Mouse (Mus musculus) embryonic facial prominence, embryonic 15.5 days (tissue): ENCODE results near the gene Slc45a1. TPM values are rescaled to one million over a fixed set of nuclear protein-coding genes. Genes with fewer than 3 reads are reported as not detected.
A peak's percentile ranks its signal among the peaks of the same experiment; 100 is the strongest.
"Not testable (repeated sequence)": the region's sequence is repeated elsewhere in the genome, so short reads cannot be mapped to it uniquely, and the experiment has no call there.

Source experiments
- ATAC-seq: fragments of 200-750 bp; cut with Nextera tagmentation; 2 replicates; pipeline ENCODE4 v1.8.0; 2017; ENCODE audit warnings: low read depth, moderate TSS enrichment; ENCODE audit not compliant: insufficient number of reproducible peaks, low FRiP score, low TSS enrichment
- H3K27ac ChIP-seq: fragments of 300-500 bp; sonication (generic); replicated peaks from 2 replicates; pipeline ENCODE4 v1.5.1; 2015; ENCODE audit warnings: mild to moderate bottlenecking, inconsistent platforms
- H3K27me3 ChIP-seq: fragments of 300-500 bp; sonication (generic); 2 replicates; pipeline ENCODE4 v1.6.1; 2015; ENCODE audit warnings: inconsistent platforms
- H3K36me3 ChIP-seq: fragments of 300-500 bp; sonication (generic); 2 replicates; pipeline ENCODE4 v1.6.1; 2015; ENCODE audit warnings: mild to moderate bottlenecking, inconsistent platforms
- H3K4me1 ChIP-seq: fragments of 300-500 bp; sonication (generic); 2 replicates; pipeline ENCODE4 v1.6.1; 2015; ENCODE audit warnings: inconsistent platforms
- H3K4me2 ChIP-seq: fragments of 300-500 bp; sonication (generic); replicated peaks from 2 replicates; pipeline ENCODE4 v1.6.1; 2015; ENCODE audit warnings: mild to moderate bottlenecking, inconsistent platforms
- H3K4me3 ChIP-seq: fragments of 300-500 bp; sonication (generic); replicated peaks from 2 replicates; pipeline ENCODE4 v1.5.1; 2015; ENCODE audit warnings: mild to moderate bottlenecking, inconsistent platforms
- H3K9ac ChIP-seq: fragments of 300-500 bp; sonication (generic); 2 replicates; pipeline ENCODE4 v1.6.1; 2015; ENCODE audit warnings: inconsistent platforms
- H3K9me3 ChIP-seq: fragments of 300-500 bp; sonication (generic); replicated peaks from 2 replicates; pipeline ENCODE4 v1.6.1; 2016; ENCODE audit warnings: inconsistent platforms
- WGBS: fragments of 180-500 bp; shearing (Covaris S2); methylation state at CpG from one replicate; pipeline ENCODE4 v1.1.7; 2015; 5-methylcytosine and 5-hydroxymethylcytosine counted together
- polyA plus RNA-seq: library from polyadenylated mRNA; unstranded; fragments of >200 nt; fragmentation: Nextera tagmentation; extraction: Ambion mirVana; gene quantifications from 2 replicates; pipeline ENCODE4 v1.2.1, GENCODE M21; 2015

Gene Slc45a1
- polyA plus RNA-seq, 1 experiment from 2014 or later = 0.76 TPM

DNA sequence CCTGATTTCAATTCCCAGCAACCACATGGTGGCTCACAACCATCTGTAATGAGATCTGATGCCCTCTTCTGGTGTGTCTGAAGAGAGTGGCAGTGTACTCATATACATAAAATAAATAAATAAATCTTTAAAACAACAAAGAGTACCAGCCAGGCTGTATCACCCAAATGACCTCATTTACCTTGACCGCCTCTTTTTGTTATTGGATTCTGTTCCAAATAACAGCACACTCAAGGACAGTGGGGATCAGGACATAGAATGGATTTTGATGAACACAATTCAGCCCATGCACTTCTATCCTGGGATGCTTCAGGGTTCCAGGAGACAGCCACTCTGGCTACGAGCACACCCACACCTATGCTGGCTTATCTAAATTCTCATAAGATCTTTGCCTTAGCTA is 51.5 kb downstream of the Slc45a1 start:
- H3K36me3 ChIP-seq, H3K4me2 ChIP-seq, H3K9ac ChIP-seq, H3K27ac ChIP-seq, H3K9me3 ChIP-seq, ATAC-seq, H3K4me3 ChIP-seq, H3K27me3 ChIP-seq: not testable (repeated sequence)
- 90% methylated on average over 2 of the region's 2 CpGs for WGBS
- peaks cover 32% of the 10 kb centered on the region for H3K4me1 ChIP-seq

DNA sequence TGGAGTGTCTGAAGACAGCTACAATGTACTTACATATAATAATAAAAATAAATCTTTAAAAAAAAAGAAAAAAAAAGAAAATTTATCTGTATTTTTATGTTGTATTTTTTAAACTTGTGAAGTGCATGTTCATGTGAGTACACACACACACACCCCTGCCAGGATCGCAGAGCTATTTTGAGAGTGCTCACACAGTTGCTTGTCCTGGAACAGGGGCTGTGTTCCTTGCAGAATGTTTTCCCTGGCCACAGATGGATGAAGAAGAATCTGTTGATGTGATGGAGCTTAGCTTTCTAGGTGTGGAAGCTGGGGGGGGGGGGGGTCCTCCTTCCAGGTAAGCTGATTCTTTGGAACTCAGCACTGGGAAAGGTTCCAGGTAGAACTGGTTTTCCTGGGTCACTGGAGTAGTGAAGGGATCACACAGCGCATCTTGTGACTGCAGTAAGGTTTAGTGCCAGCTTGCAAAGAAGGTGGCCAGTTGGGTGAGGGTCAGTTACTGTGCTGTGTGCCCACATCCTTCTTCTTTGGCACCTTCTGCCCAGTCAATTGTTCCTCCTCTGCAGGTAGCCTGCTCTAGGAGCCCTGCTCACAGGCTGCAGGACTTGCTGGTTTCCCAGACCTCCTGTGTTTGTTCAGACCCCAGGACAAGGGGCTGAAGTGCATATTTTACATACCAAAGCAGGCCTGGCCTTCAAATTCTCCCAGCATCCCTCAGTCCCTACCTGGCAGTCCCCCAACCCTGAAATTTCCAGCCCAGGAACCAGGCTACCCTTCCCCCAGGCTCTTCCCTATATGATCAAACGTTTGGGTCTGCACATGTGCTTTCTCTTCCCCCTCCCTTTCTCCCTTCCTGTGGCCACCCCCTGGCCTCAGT is 52.6 kb downstream of the Slc45a1 start:
- 53% methylated on average over 3 of the region's 3 CpGs for WGBS
- H3K4me3 ChIP-seq = no peak overlapping the region
- peaks cover 32% of the 10 kb centered on the region for H3K4me1 ChIP-seq
- ATAC-seq = no peak
- no peaks in the 10 kb centered on the region for H3K9me3 ChIP-seq
- H3K27ac ChIP-seq = 0 out of 2 replicates have a peak overlapping the region, but pooled peaks have one; percentile 49
- no peak overlapping the region for H3K9ac ChIP-seq
- H3K4me2 ChIP-seq = no peak overlapping the region
- no peaks in the 10 kb centered on the region for H3K36me3 ChIP-seq
- H3K27me3 ChIP-seq = no peaks in the 10 kb centered on the region

DNA sequence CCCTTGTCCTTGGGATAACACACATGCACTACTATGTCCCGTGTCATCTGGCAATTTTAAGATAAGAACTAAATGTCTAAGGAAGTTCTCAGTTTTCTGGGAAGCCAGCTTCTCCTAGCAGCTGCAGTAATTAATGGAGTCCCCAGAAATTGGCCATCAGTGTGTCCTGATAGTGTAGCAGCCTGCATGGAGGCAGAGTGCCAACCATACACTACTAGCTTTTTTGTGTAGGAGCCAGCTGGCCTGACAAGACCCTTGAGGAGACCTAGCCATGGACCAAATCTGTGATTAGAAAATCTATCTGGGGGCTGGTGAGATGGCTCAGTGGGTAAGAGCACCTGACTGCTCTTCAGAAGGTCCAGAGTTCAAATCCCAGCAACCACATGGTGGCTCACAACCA is 53.3 kb downstream of the Slc45a1 start:
- Histone ChIP-seq H3K9me3 (no peaks in the 10 kb centered on the region), H3K9ac (no peak overlapping the region), H3K4me2 (no peak overlapping the region), H3K36me3 (no peaks in the 10 kb centered on the region), H3K4me3 (no peak overlapping the region), H3K27me3 (no peaks in the 10 kb centered on the region), H3K4me1 (peaks cover 35% of the 10 kb centered on the region), H3K27ac (no peak overlapping the region)
- 76% methylated on average over 1 of the region's 1 CpGs for WGBS
- ATAC-seq = no peak

DNA sequence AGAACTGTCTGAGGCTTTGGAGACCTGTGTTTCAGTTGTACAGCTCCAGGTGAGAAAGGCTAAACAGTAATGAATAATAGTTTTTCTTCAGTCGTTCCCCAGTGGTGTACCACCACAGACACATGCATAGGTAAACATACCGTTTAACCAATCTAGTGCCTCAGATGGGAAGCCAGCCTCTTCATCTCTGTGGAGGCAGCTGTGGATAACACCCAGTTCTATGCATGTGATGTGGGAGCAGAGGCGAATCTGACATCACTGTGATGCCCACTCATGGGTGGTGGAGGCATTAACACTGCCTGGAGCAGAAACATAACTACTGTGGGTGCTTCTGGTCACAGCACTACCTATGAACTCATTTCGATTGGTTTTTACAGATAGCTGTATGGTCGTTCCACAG is 56.0 kb downstream of the Slc45a1 start:
- Histone ChIP-seq H3K9ac (no peak overlapping the region), H3K4me1 (peaks cover 49% of the 10 kb centered on the region), H3K27ac (no peak overlapping the region), H3K36me3 (no peaks in the 10 kb centered on the region), H3K4me3 (no peak overlapping the region), H3K27me3 (no peaks in the 10 kb centered on the region), H3K9me3 (no peaks in the 10 kb centered on the region), H3K4me2 (no peak overlapping the region)
- no peak for ATAC-seq
- 85% methylated on average over 5 of the region's 5 CpGs for WGBS

DNA sequence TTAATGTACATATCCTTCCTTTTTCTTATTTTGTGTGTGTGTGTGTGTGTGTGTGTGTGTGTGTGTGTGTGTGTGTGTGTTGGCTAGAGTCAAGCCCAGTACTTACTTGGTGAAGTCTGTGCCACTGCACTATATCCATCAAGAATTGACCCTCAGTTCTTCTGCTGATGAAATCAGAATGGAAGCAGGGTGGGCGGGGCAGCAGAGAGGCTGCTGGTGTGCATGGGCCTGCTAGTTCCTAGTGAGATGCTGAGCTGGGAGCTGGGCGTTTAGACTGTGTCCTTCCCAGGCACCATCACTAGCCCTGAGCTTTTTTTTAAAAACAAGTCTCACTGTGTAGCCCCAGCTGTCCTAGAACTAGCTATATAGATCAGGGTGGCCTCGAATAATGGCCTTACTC is 56.9 kb downstream of the Slc45a1 start:
- no peak overlapping the region for H3K27ac ChIP-seq
- H3K27me3 ChIP-seq = no peaks in the 10 kb centered on the region
- no peaks in the 10 kb centered on the region for H3K36me3 ChIP-seq
- no peak overlapping the region for H3K4me3 ChIP-seq
- WGBS = 82% methylated on average over 3 of the region's 3 CpGs
- no peaks in the 10 kb centered on the region for H3K9me3 ChIP-seq
- no peak overlapping the region for H3K4me2 ChIP-seq
- H3K4me1 ChIP-seq = peaks cover 58% of the 10 kb centered on the region
- no peak for ATAC-seq
- no peak overlapping the region for H3K9ac ChIP-seq

DNA sequence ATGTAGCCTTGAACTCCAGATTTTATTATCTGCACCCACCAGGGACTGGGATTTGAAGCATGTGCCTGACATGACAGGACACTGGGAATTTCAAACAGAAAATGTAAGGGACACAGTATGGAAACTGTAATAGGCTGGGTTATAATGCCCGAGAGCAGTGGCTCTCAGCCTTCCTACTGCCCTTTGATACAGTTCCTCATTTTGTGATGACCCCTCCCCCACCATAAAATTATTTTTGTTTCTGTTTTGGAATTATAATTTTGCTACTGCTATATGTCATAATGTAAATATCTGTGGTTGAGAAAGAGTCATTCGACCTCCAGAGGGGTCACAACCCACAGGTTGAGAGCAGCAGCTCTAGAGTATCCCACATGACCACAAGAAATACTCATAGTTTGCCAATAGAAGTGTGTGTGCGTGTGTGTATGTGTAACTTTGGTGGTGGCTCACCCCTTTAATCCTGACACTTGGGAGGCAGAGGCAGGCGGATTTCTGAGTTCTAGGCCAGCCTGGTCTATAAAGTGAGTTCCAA is 57.6 kb downstream of the Slc45a1 start:
- Histone ChIP-seq H3K4me3 (no peak overlapping the region), H3K36me3 (no peaks in the 10 kb centered on the region), H3K9me3 (no peaks in the 10 kb centered on the region), H3K9ac (no peak overlapping the region), H3K4me1 (peaks cover 53% of the 10 kb centered on the region), H3K27ac (no peak overlapping the region), H3K4me2 (no peak overlapping the region), H3K27me3 (no peaks in the 10 kb centered on the region)
- no peak for ATAC-seq
- WGBS = 92% methylated on average over 4 of the region's 4 CpGs

DNA sequence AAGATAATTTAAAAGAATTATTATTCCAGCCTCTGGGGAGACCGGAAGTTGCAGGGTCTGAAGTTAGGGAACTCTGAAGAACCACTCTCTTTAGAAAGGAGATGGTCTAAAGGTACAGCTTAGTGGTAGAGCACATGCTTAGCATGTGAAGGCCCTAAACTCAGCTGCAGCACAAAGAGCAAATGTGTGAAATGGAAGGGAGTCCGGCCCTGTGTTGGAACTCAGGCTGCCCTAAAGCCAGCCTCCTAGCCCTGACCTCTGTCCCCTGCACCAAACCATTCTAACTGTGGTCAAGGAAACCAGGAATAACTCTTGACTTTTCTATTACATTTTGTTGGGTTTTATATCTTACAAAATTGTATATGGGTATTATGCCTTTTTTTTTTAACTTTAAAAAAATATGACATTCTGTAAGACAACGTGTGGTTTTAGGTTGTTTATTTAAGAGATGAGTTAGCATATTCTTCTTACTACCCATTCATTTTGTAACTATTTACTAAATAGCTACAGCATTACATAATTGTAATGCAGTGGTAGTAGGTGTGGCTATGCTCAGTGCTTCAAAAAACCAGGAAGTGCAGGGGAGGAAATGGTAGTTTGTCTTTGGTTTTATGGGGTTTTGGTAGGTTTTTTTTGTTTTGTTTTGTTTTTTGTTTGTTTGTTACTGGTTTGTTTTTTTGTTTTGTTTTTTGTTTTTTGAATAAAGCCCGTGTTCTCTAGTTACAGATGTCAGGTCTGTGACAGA is 58.3 kb downstream of the Slc45a1 start:
- ATAC-seq = no peak
- WGBS = 56% methylated on average over 4 of the region's 4 CpGs
- H3K9me3 ChIP-seq = no peaks in the 10 kb centered on the region
- H3K4me2 ChIP-seq = no peak overlapping the region
- no peak overlapping the region for H3K4me3 ChIP-seq
- H3K9ac ChIP-seq = no peak overlapping the region
- H3K27me3 ChIP-seq = no peaks in the 10 kb centered on the region
- peaks cover 47% of the 10 kb centered on the region for H3K4me1 ChIP-seq
- H3K36me3 ChIP-seq = no peaks in the 10 kb centered on the region
- no peak overlapping the region for H3K27ac ChIP-seq

DNA sequence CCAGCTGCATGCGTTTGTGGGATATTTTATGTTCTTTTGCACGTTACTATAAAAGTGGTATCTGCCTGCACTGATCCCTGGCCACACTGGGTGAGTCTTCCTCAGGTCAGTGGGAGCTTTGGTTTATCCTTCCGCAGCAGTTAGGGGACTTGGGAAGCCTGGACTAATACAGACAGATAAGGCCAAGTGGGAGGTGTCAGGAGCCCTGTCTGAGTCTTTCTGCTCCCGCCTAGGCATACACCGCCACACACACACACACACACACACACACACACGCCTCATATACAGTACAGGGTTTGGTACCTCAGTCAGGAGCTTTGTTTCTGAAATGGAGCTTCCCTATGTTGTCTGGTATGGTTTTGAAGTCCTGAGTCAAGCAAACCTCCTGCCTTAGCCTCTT is 59.9 kb downstream of the Slc45a1 start:
- H3K9me3 ChIP-seq = no peaks in the 10 kb centered on the region
- H3K9ac ChIP-seq = no peak overlapping the region
- WGBS = 75% methylated on average over 6 of the region's 6 CpGs
- no peaks in the 10 kb centered on the region for H3K36me3 ChIP-seq
- peaks cover 40% of the 10 kb centered on the region for H3K4me1 ChIP-seq
- no peak overlapping the region for H3K4me3 ChIP-seq
- no peaks in the 10 kb centered on the region for H3K27me3 ChIP-seq
- H3K27ac ChIP-seq = no peak overlapping the region
- no peak for ATAC-seq
- no peak overlapping the region for H3K4me2 ChIP-seq

DNA sequence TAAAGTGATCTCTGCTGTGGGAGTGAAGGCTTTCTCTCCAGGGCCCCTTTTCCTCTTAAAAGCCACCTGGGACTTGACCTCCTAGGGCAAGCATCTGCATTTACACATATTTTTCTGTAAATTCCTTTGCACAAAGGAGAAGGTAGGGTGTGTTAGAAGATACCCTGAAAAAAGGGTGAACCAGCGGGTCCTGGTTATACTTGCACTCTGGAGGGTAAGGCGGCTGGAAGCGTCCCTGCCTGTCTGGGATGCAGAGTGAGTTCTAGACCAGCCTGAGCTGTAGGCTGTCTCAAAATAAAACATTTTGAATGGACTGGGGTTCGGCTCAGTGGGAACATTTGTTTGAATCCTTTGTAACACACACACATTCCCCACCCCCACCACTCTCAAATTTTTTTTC is 60.4 kb downstream of the Slc45a1 start:
- Histone ChIP-seq H3K9me3 (no peaks in the 10 kb centered on the region), H3K9ac (no peak overlapping the region), H3K4me1 (peaks cover 41% of the 10 kb centered on the region), H3K4me2 (no peak overlapping the region), H3K4me3 (no peak overlapping the region), H3K27me3 (no peaks in the 10 kb centered on the region), H3K27ac (no peak overlapping the region), H3K36me3 (no peaks in the 10 kb centered on the region)
- no peak for ATAC-seq
- WGBS = 56% methylated on average over 4 of the region's 4 CpGs

DNA sequence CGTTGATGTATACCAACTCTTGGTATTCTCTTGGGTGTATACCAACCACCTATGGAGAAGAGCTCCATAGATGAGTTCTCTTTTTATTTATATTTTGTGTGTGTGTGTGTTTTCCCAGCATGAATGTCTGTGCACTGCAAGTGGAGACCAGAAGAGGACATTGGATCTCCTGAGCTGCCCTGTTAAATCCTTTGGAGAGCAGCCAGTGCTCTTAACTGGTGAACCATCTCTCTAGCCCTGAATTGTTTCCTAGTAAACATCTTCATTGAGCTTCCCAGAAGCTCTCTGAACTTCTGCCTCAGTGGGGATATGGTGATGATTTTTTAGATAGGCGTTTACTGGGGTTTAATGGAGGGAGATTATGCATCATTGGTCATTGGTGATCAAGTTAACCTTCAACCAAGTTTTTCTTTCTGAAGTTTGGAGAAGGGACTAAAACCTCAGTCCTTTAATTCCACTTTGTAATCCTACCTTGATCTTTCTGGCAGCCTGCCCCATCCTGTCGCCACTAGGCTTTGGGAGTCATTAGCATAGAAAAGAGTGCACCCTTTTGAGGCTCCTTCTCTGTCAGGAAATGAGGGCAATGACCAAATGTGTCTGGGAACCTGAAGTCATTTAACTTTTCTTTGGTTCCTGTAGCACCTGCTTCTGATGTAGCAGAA is 61.2 kb downstream of the Slc45a1 start:
- H3K27me3 ChIP-seq = no peaks in the 10 kb centered on the region
- no peak overlapping the region for H3K9ac ChIP-seq
- no peak overlapping the region for H3K4me2 ChIP-seq
- H3K4me1 ChIP-seq = peaks cover 41% of the 10 kb centered on the region
- no peaks in the 10 kb centered on the region for H3K9me3 ChIP-seq
- no peak for ATAC-seq
- WGBS = 35% methylated on average over 3 of the region's 3 CpGs
- no peaks in the 10 kb centered on the region for H3K36me3 ChIP-seq
- H3K27ac ChIP-seq = no peak overlapping the region
- no peak overlapping the region for H3K4me3 ChIP-seq

DNA sequence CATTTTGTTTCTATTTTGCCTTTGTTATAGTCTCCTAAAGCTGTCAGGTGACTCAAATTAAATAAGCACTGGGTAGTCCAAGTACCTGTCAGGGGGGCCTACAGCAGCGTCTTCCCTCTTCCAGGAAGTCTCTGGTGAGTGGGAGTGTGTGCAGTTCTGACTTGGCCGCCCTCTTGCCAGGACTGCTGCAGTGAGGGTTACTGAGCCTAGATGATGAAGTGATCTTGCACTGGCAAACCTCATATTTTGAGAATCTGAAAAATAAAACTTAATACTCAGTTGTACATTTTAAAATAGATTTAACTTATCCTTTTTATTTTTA is 63.7 kb downstream of the Slc45a1 start:
- WGBS = 69% methylated on average over 2 of the region's 2 CpGs
- Histone ChIP-seq H3K4me2 (no peak overlapping the region), H3K27me3 (no peaks in the 10 kb centered on the region), H3K4me1 (peaks cover 56% of the 10 kb centered on the region), H3K9ac (no peak overlapping the region), H3K36me3 (no peaks in the 10 kb centered on the region), H3K4me3 (no peak overlapping the region), H3K9me3 (no peaks in the 10 kb centered on the region), H3K27ac (no peak overlapping the region)
- no peak; the same call in 1 of the 2 replicates for ATAC-seq
